Mouse (Mus musculus): ENCODE data around the gene Slit3.

DNA sequence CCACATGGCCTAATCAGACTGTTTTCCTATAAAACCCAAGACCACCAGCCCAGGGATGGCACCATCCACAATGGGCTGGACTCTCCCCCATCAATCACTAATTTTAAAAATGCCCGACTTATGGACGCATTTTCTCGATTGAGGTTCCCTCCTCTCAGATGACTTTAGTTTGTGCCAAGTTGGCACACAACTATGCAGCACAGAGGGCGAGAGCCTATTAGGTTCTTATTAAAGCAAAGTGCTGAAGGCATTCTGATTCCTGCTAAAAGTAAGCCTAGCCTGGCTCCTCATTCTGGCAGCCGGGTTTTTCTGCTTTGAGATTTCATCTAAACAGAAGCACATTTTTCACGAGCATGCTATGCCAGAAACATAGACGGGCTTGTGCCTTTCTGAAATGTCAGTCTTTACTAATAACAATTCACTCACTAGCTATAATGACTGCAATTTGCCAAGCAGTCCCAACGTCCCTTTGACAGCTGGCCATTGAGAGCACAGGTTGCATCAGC, 605.4 kb downstream of the Slit3 start:
- no peak for TF ChIP-seq MAFK (IDR thresholded peaks at IDR 0.05; ENCODE audit: borderline replicate concordance, low read depth, low read length)
- no peak for TF ChIP-seq POLR2A (IDR thresholded peaks at IDR 0.05; ENCODE audit: control insufficient read depth in 1 of 2, insufficient read depth in 1 of 2, low read depth in 1 of 2, low read length in 2 of 2, poor library complexity in 1 of 2)
- no peak for TF ChIP-seq MAX (IDR thresholded peaks at IDR 0.05; ENCODE audit: low read length)

Measured in MEL (cell line).